Mouse (Mus musculus) liver, embryonic 15.5 days (tissue): ENCODE results near the gene Daam1. TPM values are rescaled to one million over a fixed set of nuclear protein-coding genes. Genes with fewer than 3 reads are reported as not detected.

Experiments
- ATAC-seq: fragments of 200-750 bp; cut with Nextera tagmentation; 2 replicates; pipeline ENCODE4 v1.8.0; 2017; ENCODE audit warnings: moderate number of reproducible peaks, mild to moderate bottlenecking, moderate library complexity; ENCODE audit not compliant: insufficient read depth
- H3K27ac ChIP-seq: fragments of 300-500 bp; sonication (generic); replicated peaks from 2 replicates; pipeline ENCODE4 v1.5.1; 2015; ENCODE audit warnings: mild to moderate bottlenecking, inconsistent platforms
- H3K27me3 ChIP-seq: fragments of 300-500 bp; sonication (generic); 2 replicates; pipeline ENCODE4 v1.6.1; 2015; ENCODE audit warnings: mild to moderate bottlenecking, inconsistent platforms
- H3K36me3 ChIP-seq: fragments of 300-500 bp; sonication (generic); replicated peaks from 2 replicates; pipeline ENCODE4 v1.6.1; 2015; ENCODE audit warnings: moderate library complexity, mild to moderate bottlenecking, inconsistent platforms
- H3K4me1 ChIP-seq: fragments of 300-500 bp; sonication (generic); replicated peaks from 2 replicates; pipeline ENCODE4 v1.6.1; 2015; ENCODE audit warnings: inconsistent platforms
- H3K4me2 ChIP-seq: fragments of 300-500 bp; sonication (generic); 2 replicates; pipeline ENCODE4 v1.6.1; 2015; ENCODE audit warnings: moderate library complexity, mild to moderate bottlenecking, inconsistent platforms
- H3K4me3 ChIP-seq: fragments of 300-500 bp; sonication (generic); replicated peaks from 2 replicates; pipeline ENCODE4 v1.5.1; 2015; ENCODE audit warnings: mild to moderate bottlenecking, inconsistent platforms
- H3K9ac ChIP-seq: fragments of 300-500 bp; sonication (generic); 2 replicates; pipeline ENCODE4 v1.6.1; 2015; ENCODE audit warnings: moderate library complexity, mild to moderate bottlenecking, inconsistent platforms
- H3K9me3 ChIP-seq: fragments of 300-500 bp; sonication (generic); replicated peaks from 2 replicates; pipeline ENCODE4 v1.6.1; 2016; ENCODE audit warnings: inconsistent platforms
- WGBS: fragments of 180-500 bp; shearing (Covaris S2); methylation state at CpG from one replicate; pipeline ENCODE4 v1.1.7; 2015; ENCODE audit warnings: mixed read lengths; ENCODE audit not compliant: insufficient replicate concordance; 5-methylcytosine and 5-hydroxymethylcytosine counted together
- polyA plus RNA-seq: library from polyadenylated mRNA; unstranded; fragments of >200 nt; fragmentation: Nextera tagmentation; extraction: Ambion mirVana; gene quantifications from 2 replicates; pipeline ENCODE4 v1.2.1, GENCODE M21; 2015

Daam1 gene
- polyA plus RNA-seq, 1 experiment from 2014 or later = 8.8 TPM

DNA sequence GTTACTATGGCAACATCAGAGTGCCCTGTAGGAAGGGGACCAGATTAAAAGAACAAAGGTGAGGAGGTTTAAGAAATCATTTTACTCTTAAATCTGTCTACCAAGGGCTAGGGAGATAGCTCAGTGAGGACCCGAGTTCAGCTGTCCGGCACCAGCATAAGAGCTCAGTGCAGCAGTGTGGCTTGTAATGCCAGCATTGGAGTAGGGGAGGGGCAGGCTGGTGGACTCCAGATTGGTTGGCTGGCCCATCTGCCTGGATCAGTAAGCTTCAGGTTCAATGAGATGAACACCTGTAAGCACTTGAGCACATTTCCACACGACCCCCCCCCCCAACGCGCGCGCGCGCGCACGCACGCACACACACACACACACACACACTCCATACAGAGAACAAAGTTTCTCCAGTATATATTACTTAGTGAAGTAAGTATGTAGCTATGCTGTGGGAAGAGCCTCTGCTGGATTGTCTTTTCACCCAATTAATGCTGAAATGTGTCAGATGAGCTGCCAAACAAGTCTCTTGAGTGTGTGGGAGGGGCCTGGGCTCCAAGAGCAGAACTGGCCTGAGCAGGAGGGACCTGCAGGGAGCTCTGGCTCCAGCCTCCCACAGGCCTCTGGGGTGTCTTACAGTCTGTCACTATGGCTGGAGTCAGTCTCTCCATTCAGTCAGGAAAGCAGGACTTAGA, 75.8 kb downstream of the Daam1 start:
- 0 out of 2 replicates have a peak, but pooled peaks have one; percentile 12 for ATAC-seq
- Histone ChIP-seq H3K27ac (no peak overlapping the region), H3K4me3 (no peak overlapping the region), H3K4me2 (no peak overlapping the region), H3K27me3 (no peaks in the 10 kb centered on the region), H3K36me3 (peaks cover 18% of the 10 kb centered on the region), H3K9ac (no peak overlapping the region), H3K4me1 (peaks cover 54% of the 10 kb centered on the region), H3K9me3 (no peaks in the 10 kb centered on the region)
- WGBS = 94% methylated on average over 12 of the region's 12 CpGs

DNA sequence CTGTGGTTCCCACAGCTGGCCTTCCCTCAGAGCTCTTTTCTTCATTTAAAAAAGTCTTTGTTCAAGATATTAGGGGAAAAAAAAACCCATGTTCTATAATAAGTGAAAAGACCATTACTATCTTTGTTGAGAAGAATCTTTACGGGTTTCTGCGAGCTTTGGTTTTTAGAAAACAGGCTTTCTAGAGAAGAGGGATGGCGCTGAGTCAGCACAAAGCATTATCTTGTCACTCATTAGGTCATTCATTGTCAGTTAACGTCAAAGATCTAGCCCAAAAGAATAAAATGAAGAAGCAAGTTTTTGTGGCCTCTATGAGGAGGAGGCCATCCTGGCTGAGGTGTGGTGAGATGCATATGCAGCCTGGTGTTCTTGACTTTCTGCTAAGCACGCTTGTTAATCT, 78.1 kb downstream of the Daam1 start:
- WGBS = 75% methylated on average over 5 of the region's 5 CpGs
- Histone ChIP-seq H3K4me2 (no peak overlapping the region), H3K4me1 (peaks cover 58% of the 10 kb centered on the region), H3K4me3 (no peak overlapping the region), H3K27me3 (no peaks in the 10 kb centered on the region), H3K9me3 (no peaks in the 10 kb centered on the region), H3K36me3 (0 out of 2 replicates have a peak, but pooled peaks cover 3% of the 10 kb centered on the region), H3K9ac (no peak overlapping the region), H3K27ac (no peak overlapping the region)
- no peak for ATAC-seq

- H3K4me2 ChIP-seq = no peak overlapping the region
These were observed 79.4 kb downstream of the Daam1 start for GRCm38 (mm10) chr12:71910246-71910645.

GRCm38 (mm10) chr12:71912262-71912661, 81.4 kb downstream of the Daam1 start:
- WGBS = 73% methylated on average over 1 of the region's 1 CpGs
- peaks cover 21% of the 10 kb centered on the region for H3K36me3 ChIP-seq
- no peak for ATAC-seq

More at GRCm38 (mm10) chr12:71910246-71910645, 79.4 kb downstream of the Daam1 start:
- no peak for ATAC-seq
- no peaks in the 10 kb centered on the region for H3K9me3 ChIP-seq
- H3K4me3 ChIP-seq = no peak overlapping the region
- peaks cover 46% of the 10 kb centered on the region for H3K4me1 ChIP-seq
- H3K27ac ChIP-seq = no peak overlapping the region
- H3K27me3 ChIP-seq = no peaks in the 10 kb centered on the region
- 68% methylated on average over 7 of the region's 7 CpGs for WGBS
- H3K9ac ChIP-seq = no peak overlapping the region
- H3K36me3 ChIP-seq = peaks cover 4% of the 10 kb centered on the region

GRCm38 (mm10) chr12:71919156-71919555, 88.3 kb downstream of the Daam1 start:
- ATAC-seq = no peak
- H3K4me3 ChIP-seq = no peak overlapping the region
- WGBS = 66% methylated on average over 4 of the region's 4 CpGs

More at GRCm38 (mm10) chr12:71912262-71912661, 81.4 kb downstream of the Daam1 start:
- peaks cover 28% of the 10 kb centered on the region for H3K4me1 ChIP-seq
- H3K27ac ChIP-seq = no peak overlapping the region
- H3K4me2 ChIP-seq = no peak overlapping the region
- no peaks in the 10 kb centered on the region for H3K27me3 ChIP-seq
- H3K4me3 ChIP-seq = no peak overlapping the region
- no peaks in the 10 kb centered on the region for H3K9me3 ChIP-seq
- no peak overlapping the region for H3K9ac ChIP-seq

DNA sequence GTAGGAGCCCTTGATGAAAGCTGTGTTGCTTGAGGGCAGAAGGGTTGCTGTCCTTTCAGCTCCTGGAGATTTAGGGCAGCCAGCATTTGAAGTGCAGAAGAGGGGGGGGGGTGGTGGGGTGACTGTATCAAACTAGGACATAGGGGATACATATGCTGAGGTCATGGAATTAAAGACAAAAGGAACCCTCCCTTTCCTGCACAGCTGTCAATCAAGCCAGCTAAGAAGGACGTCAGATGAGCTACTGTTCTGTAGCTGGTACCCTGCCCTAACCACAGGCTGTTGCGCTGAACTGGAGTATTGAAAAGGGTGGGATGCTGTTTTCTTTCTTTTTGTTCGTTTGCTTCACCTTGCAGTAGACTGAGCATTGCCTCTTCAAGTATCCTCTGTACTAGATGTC, 89.1 kb downstream of the Daam1 start:
- no peak overlapping the region for H3K9ac ChIP-seq
- no peak overlapping the region for H3K4me3 ChIP-seq
- no peak overlapping the region for H3K27ac ChIP-seq
- H3K9me3 ChIP-seq = no peaks in the 10 kb centered on the region
- no peaks in the 10 kb centered on the region; the same call in 1 of the 2 replicates for H3K4me1 ChIP-seq
- H3K4me2 ChIP-seq = no peak overlapping the region
- no peak for ATAC-seq
- no peaks in the 10 kb centered on the region for H3K27me3 ChIP-seq
- 54% methylated on average over 3 of the region's 3 CpGs for WGBS
- H3K36me3 ChIP-seq = peaks cover 43% of the 10 kb centered on the region

More at GRCm38 (mm10) chr12:71919156-71919555, 88.3 kb downstream of the Daam1 start:
- Histone ChIP-seq H3K9ac (no peak overlapping the region), H3K27me3 (no peaks in the 10 kb centered on the region), H3K4me1 (no peaks in the 10 kb centered on the region; the same call in 1 of the 2 replicates), H3K36me3 (peaks cover 43% of the 10 kb centered on the region), H3K4me2 (no peak overlapping the region), H3K9me3 (no peaks in the 10 kb centered on the region), H3K27ac (no peak overlapping the region)

DNA sequence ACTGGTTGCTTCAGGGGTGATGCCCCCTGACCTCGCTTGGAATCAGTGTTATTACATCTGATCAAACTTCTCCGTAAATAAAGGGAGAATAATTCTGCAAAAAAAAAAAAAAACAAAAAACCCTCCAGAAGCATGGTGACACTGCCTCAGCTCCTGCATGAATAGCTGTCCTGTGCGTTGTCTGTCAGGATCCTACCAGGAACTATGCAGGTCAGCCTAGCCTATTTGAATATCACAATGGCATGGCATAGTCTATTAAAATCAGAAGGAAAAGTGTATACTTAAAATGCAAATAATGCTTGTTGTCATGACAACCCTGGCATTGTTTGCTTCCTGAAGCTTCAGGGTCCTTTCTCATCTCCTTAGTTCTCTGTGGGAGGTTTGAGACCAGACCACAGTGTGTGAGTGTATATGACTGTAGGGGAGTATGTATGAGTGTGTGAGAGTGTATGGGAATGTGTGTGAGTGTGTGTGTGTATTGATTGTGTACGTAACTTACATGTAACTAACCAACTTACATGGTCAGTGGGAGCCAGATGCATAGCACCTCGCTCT, 92.0 kb downstream of the Daam1 start:
- WGBS = 80% methylated on average over 5 of the region's 5 CpGs
- no peak overlapping the region for H3K9ac ChIP-seq

DNA sequence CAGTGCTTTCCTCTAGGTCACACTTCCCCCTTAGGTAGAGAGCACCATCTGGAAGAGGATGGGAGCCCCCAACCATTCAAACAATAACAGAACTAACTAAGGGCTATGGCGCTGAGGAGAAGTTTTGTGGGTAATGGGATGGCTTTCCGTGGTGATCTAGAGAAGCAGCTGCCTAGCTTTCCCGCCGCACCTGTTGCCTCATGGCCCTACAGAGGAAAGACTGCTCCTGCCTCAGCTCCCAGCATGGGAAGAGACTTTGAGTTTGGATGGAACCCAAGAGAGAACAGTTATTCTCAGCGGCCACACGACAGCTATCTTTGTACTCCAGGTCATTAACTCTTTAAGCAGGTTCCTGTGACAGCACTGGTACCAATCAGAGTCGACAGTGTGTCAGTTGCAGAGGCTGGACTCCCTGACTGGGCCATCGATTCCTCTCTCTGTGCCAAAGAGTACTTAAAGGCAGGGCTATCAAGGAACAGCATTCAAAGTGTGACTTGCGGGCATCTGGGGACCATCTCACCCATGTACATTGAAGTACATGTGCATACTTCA, 94.2 kb downstream of the Daam1 start:
- Histone ChIP-seq H3K36me3 (peaks cover 3% of the 10 kb centered on the region; the same call in 1 of the 2 replicates), H3K4me1 (peaks cover 20% of the 10 kb centered on the region), H3K27ac (no peak overlapping the region), H3K9ac (no peak overlapping the region), H3K9me3 (no peaks in the 10 kb centered on the region), H3K27me3 (no peaks in the 10 kb centered on the region), H3K4me2 (no peak overlapping the region), H3K4me3 (no peak overlapping the region)
- ATAC-seq = no peak
- WGBS = 77% methylated on average over 9 of the region's 9 CpGs

More for the DNA sequence above, 92.0 kb downstream of the Daam1 start:
- Histone ChIP-seq H3K9me3 (no peaks in the 10 kb centered on the region), H3K36me3 (peaks cover 18% of the 10 kb centered on the region; the same call in 1 of the 2 replicates), H3K4me2 (no peak overlapping the region), H3K4me3 (no peak overlapping the region), H3K27ac (no peak overlapping the region), H3K4me1 (peaks cover 1% of the 10 kb centered on the region; the same call in 1 of the 2 replicates), H3K27me3 (no peaks in the 10 kb centered on the region)
- no peak for ATAC-seq

DNA sequence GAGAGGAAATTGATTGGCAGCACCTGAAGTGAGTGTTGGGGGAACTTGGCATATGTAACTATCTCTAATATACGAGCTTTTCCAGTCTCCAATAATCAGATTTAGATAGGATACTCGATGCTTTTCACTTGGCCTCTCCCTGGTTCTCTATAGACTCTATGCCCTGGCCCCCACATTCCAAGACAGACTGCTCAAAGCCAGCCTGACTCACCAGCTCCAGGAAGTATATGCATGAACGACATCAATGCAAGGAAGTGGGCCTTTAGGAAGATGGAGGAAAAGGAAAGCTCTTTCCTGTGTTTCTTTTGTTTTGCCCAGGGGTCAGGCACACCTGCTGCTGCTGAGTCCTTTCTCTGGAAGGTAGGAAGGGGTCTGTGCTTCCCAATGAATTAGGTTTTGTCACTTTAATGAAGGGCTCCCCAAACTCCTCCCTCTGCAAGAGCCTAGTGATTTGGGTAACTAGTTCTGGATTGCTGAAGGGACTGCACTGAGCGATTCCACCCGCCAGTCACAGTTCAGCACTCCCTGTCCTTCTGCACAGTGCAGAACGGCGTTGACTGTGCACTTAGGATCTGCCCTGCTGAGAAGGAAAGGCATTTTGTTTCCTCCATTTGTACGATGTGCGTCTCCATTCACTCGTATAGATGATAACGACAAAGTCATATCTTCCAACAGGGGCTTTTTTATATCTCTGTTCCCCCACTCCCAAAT, 95.3 kb downstream of the Daam1 start:
- Histone ChIP-seq H3K4me3 (no peak overlapping the region), H3K27ac (no peak overlapping the region), H3K27me3 (no peaks in the 10 kb centered on the region), H3K4me1 (peaks cover 28% of the 10 kb centered on the region), H3K36me3 (peaks cover 3% of the 10 kb centered on the region; the same call in 1 of the 2 replicates), H3K4me2 (no peak overlapping the region), H3K9me3 (no peaks in the 10 kb centered on the region), H3K9ac (no peak overlapping the region)
- WGBS = 63% methylated on average over 11 of the region's 11 CpGs
- ATAC-seq = no peak

- Histone ChIP-seq H3K36me3 (peaks cover 3% of the 10 kb centered on the region; the same call in 1 of the 2 replicates), H3K27me3 (no peaks in the 10 kb centered on the region), H3K9ac (no peak overlapping the region), H3K4me2 (no peak overlapping the region), H3K9me3 (no peaks in the 10 kb centered on the region), H3K27ac (no peak overlapping the region), H3K4me1 (peaks cover 46% of the 10 kb centered on the region), H3K4me3 (no peak overlapping the region)
- ATAC-seq = no peak
- WGBS = 77% methylated on average over 6 of the region's 6 CpGs
These were observed 97.2 kb downstream of the Daam1 start for GRCm38 (mm10) chr12:71928092-71928491.

DNA sequence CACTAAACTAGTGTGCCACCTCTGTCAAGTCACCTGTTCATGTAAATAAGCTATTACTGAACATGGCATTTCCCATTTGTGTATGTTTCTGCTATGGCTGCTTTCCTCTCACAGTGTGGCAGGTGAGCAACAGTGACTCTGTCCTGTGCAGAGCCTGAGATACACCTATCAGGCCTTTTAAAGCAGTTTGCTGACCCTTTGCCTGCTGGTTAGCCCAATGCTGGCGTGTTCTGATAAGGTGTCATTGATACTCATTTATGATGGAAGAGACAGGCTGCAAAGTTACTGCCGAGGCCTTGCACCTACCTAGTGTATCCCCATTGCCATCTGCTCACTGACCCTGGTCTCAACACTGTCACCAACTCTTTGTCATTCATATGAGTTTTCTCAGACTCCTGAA, 99.0 kb downstream of the Daam1 start:
- no peak overlapping the region for H3K4me3 ChIP-seq
- no peaks in the 10 kb centered on the region for H3K9me3 ChIP-seq
- peak overlapping the region; percentile 73 for H3K27ac ChIP-seq
- H3K9ac ChIP-seq = 0 out of 2 replicates have a peak overlapping the region, but pooled peaks have one; percentile 12
- H3K36me3 ChIP-seq = peaks cover 3% of the 10 kb centered on the region; the same call in 1 of the 2 replicates
- 26% methylated on average over 2 of the region's 2 CpGs for WGBS
- H3K4me2 ChIP-seq = peak overlapping the region; percentile 29
- H3K27me3 ChIP-seq = no peaks in the 10 kb centered on the region
- peaks cover 63% of the 10 kb centered on the region for H3K4me1 ChIP-seq
- peak; percentile 43 for ATAC-seq
